Mouse (Mus musculus): ENCODE data around the gene Morn5. TPM values are rescaled to one million over a fixed set of nuclear protein-coding genes. Genes with fewer than 3 reads are reported as not detected.

Morn5 gene
- polyA plus RNA-seq, 1 experiment from 2014 or later, result 0.26 TPM

- WGBS, result 9% methylated on average over 18 of the region's 18 CpGs
- no peak for ATAC-seq (ENCODE audit: insufficient read depth, low FRiP score, low read depth)
- Histone ChIP-seq H3K27ac (no peak overlapping the region), H3K4me2 (no peak overlapping the region), H3K9me3 (no peaks in the 10 kb centered on the region), H3K36me3 (no peaks in the 10 kb centered on the region), H3K9ac (no peak overlapping the region), H3K27me3 (replicated peaks) (peaks cover 98% of the 10 kb centered on the region), H3K4me1 (no peaks in the 10 kb centered on the region; the same call in 1 of the 2 replicates), H3K4me3 (replicated peaks) (no peak overlapping the region)
Observed at GRCm38 (mm10) chr2:36097129-36097815, 48.0 kb downstream of the Morn5 start.

DNA sequence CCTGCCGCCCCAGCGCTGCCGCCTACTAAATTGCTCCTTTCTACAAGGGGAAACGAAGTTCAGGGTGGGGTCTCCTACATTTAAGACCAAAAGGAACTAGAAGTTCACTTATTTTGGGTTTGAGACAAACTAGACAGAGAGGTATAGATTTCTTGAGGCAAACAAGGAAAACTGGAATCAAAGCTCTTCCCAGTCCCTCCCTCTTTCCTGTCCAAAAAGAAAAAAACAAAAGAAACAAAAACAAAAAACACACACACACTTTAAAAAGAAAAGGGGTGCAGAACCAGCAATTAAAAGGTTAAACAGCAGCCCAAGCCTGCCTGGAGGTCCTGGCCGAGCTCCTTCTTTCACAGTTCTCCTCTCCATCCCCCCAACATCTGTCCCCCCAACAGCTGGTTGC, 48.8 kb downstream of the Morn5 start:
- no peak overlapping the region for H3K4me3 ChIP-seq (replicated peaks)
- H3K36me3 ChIP-seq, result no peaks in the 10 kb centered on the region
- no peaks in the 10 kb centered on the region for H3K9me3 ChIP-seq
- peaks cover 7% of the 10 kb centered on the region for H3K4me1 ChIP-seq
- no peak overlapping the region for H3K9ac ChIP-seq
- H3K27me3 ChIP-seq (replicated peaks), result peaks cover 99% of the 10 kb centered on the region
- no peak overlapping the region for H3K4me2 ChIP-seq
- no peak overlapping the region for H3K27ac ChIP-seq
- ATAC-seq (ENCODE audit: insufficient read depth, low FRiP score, low read depth), result no peak
- 7% methylated on average over 5 of the region's 5 CpGs for WGBS

DNA sequence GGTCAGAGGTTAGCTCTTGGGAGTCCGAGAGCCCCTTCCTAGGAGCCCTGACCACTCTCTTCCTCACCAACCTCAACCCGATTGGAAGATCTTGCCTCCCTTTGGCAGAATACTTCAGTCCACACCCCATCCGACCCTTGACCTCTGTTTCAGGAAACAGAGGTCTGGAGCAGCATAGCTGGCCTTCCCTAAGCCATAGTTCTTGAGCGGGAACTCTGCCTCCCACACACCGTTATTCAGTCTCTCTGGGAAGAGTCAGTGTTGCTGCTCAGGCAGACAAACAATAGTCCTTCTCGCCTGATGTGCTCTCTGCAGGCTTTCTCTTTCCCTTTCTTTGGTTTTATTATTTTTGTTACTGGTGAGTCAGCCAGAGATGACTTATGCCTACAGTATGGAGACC, 50.5 kb downstream of the Morn5 start:
- H3K9ac ChIP-seq, result no peak overlapping the region
- H3K36me3 ChIP-seq, result no peaks in the 10 kb centered on the region
- peaks cover 21% of the 10 kb centered on the region for H3K4me1 ChIP-seq
- no peak overlapping the region for H3K27ac ChIP-seq
- no peak for ATAC-seq (ENCODE audit: insufficient read depth, low FRiP score, low read depth)
- no peak overlapping the region for H3K4me2 ChIP-seq
- 15% methylated on average over 6 of the region's 6 CpGs for WGBS
- H3K27me3 ChIP-seq (replicated peaks), result peaks cover 99% of the 10 kb centered on the region
- no peaks in the 10 kb centered on the region for H3K9me3 ChIP-seq
- no peak overlapping the region for H3K4me3 ChIP-seq (replicated peaks)

GRCm38 (mm10) chr2:36101866-36102558, 52.8 kb downstream of the Morn5 start:
- Histone ChIP-seq H3K4me1 (peaks cover 29% of the 10 kb centered on the region), H3K27me3 (replicated peaks) (peaks cover 98% of the 10 kb centered on the region), H3K4me2 (peak overlapping the region; percentile 82), H3K36me3 (no peaks in the 10 kb centered on the region), H3K9me3 (no peaks in the 10 kb centered on the region), H3K27ac (no peak overlapping the region), H3K9ac (no peak overlapping the region), H3K4me3 (replicated peaks) (peak overlapping the region; percentile 19; the same call in 1 of the 2 replicates)
- 8% methylated on average over 28 of the region's 28 CpGs for WGBS
- ATAC-seq (ENCODE audit: insufficient read depth, low FRiP score, low read depth), result no peak

- WGBS, result 2% methylated on average over 21 of the region's 21 CpGs
- peaks cover 29% of the 10 kb centered on the region for H3K4me1 ChIP-seq
- peak overlapping the region; percentile 82 for H3K4me2 ChIP-seq
- H3K27ac ChIP-seq, result no peak overlapping the region
- no peaks in the 10 kb centered on the region for H3K36me3 ChIP-seq
- H3K9ac ChIP-seq, result no peak overlapping the region
- no peaks in the 10 kb centered on the region for H3K9me3 ChIP-seq
- H3K27me3 ChIP-seq (replicated peaks), result peaks cover 98% of the 10 kb centered on the region
- ATAC-seq (ENCODE audit: insufficient read depth, low FRiP score, low read depth), result no peak; the same call in 1 of the 2 replicates
- peak overlapping the region; percentile 19; the same call in 1 of the 2 replicates for H3K4me3 ChIP-seq (replicated peaks)
Observed at GRCm38 (mm10) chr2:36102559-36102946, 53.3 kb downstream of the Morn5 start.

- H3K4me3 ChIP-seq (replicated peaks), result peak overlapping the region; percentile 19
- no peak for ATAC-seq (ENCODE audit: insufficient read depth, low FRiP score, low read depth)
- no peak overlapping the region for H3K27ac ChIP-seq
- peak overlapping the region; percentile 82 for H3K4me2 ChIP-seq
- no peaks in the 10 kb centered on the region for H3K9me3 ChIP-seq
- WGBS, result 3% methylated on average over 21 of the region's 21 CpGs
- H3K4me1 ChIP-seq, result peaks cover 29% of the 10 kb centered on the region
- peaks cover 98% of the 10 kb centered on the region for H3K27me3 ChIP-seq (replicated peaks)
- H3K36me3 ChIP-seq, result no peaks in the 10 kb centered on the region
- no peak overlapping the region for H3K9ac ChIP-seq
Observed at GRCm38 (mm10) chr2:36103069-36103554, 53.9 kb downstream of the Morn5 start.

DNA sequence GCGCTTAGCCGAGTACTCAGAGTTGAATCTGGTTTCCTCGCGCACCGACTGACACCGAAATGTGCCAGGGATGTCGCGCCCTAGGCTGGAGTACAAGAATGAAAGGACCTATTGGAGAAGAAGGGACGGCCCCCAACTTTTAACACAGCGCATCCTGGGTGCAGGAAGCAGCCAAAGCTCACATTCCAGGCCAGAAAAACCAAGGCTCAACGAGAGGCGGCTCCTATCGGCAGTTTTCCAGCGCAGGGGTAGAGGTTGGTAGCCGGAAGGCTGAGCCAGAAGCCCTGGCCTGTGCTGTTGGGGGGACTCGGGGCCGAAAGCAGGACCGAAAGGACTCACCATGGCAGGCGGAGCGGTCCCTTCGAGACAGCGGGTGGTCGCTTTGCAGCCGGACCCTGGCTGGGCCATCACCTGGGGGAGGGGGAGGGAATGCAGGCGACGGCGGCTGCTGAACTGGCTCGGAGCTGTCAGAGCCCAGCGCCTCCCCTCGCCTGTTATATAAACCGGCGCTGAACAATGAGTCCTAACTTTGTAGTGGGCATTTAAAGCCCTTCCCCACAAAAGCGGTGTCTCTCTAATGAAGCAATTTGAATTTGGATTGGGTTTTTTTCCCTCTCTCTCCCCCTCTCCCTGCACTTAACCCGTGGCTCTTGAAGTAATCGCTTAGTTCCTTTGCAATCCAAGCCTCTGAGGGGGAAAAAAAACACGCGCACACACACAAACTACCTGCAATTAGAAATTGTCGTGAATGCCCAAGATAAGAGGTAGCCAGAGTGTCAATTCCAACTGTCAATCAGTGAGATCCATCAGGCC, 54.5 kb downstream of the Morn5 start:
- Histone ChIP-seq H3K4me1 (peaks cover 29% of the 10 kb centered on the region), H3K27me3 (replicated peaks) (peaks cover 97% of the 10 kb centered on the region), H3K9me3 (no peaks in the 10 kb centered on the region), H3K4me3 (replicated peaks) (peak overlapping the region; percentile 19), H3K9ac (no peak overlapping the region), H3K36me3 (no peaks in the 10 kb centered on the region), H3K4me2 (peak overlapping the region; percentile 82), H3K27ac (no peak overlapping the region)
- 2% methylated on average over 38 of the region's 38 CpGs for WGBS
- ATAC-seq (ENCODE audit: insufficient read depth, low FRiP score, low read depth), result no peak

- peak overlapping the region; percentile 45 for H3K4me3 ChIP-seq (replicated peaks)
- H3K9me3 ChIP-seq, result no peaks in the 10 kb centered on the region
- H3K4me1 ChIP-seq, result peaks cover 29% of the 10 kb centered on the region
- no peak for ATAC-seq (ENCODE audit: insufficient read depth, low FRiP score, low read depth)
- no peak overlapping the region for H3K9ac ChIP-seq
- H3K27me3 ChIP-seq (replicated peaks), result peaks cover 92% of the 10 kb centered on the region
- no peaks in the 10 kb centered on the region for H3K36me3 ChIP-seq
- H3K4me2 ChIP-seq, result peak overlapping the region; percentile 82
- WGBS, result 1% methylated on average over 32 of the region's 32 CpGs
- no peak overlapping the region for H3K27ac ChIP-seq
Observed at GRCm38 (mm10) chr2:36104436-36104955, 55.2 kb downstream of the Morn5 start.

DNA sequence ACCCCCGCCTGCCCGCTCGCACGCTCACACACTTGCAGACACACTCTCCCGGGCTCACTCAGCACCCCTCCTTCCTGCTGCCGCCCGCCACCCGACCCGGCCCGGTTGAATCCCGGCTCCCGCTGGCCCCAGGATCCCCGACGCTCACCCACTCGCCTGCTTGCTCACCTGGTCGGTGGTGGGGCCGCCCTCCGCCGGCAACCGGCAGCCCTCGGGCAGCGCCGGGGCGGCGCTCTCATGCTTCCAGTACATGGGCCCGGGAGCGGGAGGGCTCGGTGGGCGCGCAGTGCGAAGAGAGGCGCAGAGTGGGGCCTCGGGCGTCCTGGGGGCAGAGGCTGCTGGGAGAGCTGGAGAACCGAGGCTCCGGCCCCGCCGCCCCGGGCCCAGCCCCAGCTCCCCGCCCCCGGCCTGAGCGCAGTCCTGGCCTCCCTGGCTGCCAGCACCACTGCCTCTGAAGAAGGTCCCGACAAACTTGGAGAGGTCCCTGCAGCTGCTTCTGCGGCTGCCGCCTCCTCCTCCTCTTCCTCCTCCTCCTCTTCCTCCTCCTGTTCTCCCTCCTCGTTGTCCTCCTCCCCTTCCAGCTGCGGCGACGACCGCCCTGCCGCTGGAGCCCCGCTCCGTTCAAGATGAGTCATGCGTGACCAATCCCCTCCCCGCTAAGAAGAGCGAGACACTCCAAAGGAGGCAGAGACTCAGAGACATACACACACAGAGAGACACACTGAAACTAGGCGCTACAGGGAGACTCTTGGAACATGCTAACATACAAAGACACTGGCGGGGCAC, 55.9 kb downstream of the Morn5 start, which contains the start of gene Lhx6:
TSS of gene Lhx6 (minus strand) at position 453 of the 786 bp plus-strand sequence.
- ATAC-seq (ENCODE audit: insufficient read depth, low FRiP score, low read depth), result peak; percentile 19; the same call in 1 of the 2 replicates

DNA sequence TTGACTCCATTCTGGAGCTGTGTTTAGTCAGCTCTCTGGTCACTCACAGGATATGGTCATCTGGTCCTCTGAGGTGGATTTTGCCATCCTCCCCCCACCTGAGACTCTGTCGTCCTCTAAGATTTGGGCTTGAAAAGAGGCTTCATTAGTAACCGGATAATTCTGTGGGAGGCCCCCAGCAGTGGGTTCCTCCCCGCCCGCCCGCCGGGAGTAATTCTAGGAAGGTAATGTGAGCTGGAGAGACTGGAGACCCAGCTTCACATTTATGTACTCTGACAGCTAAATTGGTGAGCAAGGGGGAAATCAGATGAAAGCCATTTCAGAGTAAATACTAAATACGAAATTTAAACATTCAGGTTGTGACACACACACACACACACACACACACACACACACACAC, 59.4 kb downstream of the Morn5 start:
- Histone ChIP-seq H3K4me3 (replicated peaks) (no peak overlapping the region), H3K4me2 (no peak overlapping the region), H3K36me3 (no peaks in the 10 kb centered on the region), H3K27me3 (replicated peaks) (peaks cover 76% of the 10 kb centered on the region), H3K9me3 (no peaks in the 10 kb centered on the region), H3K27ac (no peak overlapping the region), H3K9ac (no peak overlapping the region), H3K4me1 (peaks cover 16% of the 10 kb centered on the region)
- no peak for ATAC-seq (ENCODE audit: insufficient read depth, low FRiP score, low read depth)
- WGBS, result 7% methylated on average over 7 of the region's 7 CpGs

More for the DNA sequence above, 55.9 kb downstream of the Morn5 start, which contains the start of gene Lhx6:
- H3K4me1 ChIP-seq, result peaks cover 29% of the 10 kb centered on the region
- H3K4me3 ChIP-seq (replicated peaks), result peak within 1 kb of the TSS; percentile 45
- H3K27ac ChIP-seq, result no peak within 1 kb of the TSS
- no peaks in the 10 kb centered on the region for H3K9me3 ChIP-seq
- peaks cover 91% of the 10 kb centered on the region for H3K27me3 ChIP-seq (replicated peaks)
- H3K9ac ChIP-seq, result peak within 1 kb of the TSS; percentile 16; the same call in 1 of the 2 replicates
- WGBS, result 1% methylated on average over 57 of the region's 58 CpGs
- no peaks in the 10 kb centered on the region for H3K36me3 ChIP-seq
- peak within 1 kb of the TSS; percentile 82 for H3K4me2 ChIP-seq

DNA sequence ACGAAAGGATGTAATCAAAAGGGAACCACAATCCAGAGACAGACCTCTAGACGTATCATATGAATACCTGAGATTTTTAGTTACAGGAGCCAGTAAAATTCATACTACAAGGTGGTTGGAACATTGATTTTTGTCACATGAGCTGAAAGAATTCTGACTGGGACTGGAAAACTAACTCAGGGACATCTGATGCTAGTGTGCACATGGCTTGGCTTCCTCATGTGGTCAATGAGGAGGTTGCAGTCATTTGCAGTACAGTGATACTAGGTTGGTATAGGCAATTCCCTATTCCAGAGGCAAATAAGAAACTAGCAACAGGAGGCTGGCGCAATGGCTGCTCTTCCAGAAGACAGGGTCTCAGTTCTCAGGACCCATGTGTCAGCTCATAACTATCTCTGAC, 63.4 kb downstream of the Morn5 start:
- no peaks in the 10 kb centered on the region for H3K4me1 ChIP-seq
- no peak overlapping the region for H3K4me2 ChIP-seq
- H3K36me3 ChIP-seq, result peaks cover 13% of the 10 kb centered on the region; the same call in 1 of the 2 replicates
- H3K4me3 ChIP-seq (replicated peaks), result no peak overlapping the region
- no peak for ATAC-seq (ENCODE audit: insufficient read depth, low FRiP score, low read depth)
- H3K9me3 ChIP-seq, result no peaks in the 10 kb centered on the region
- WGBS, result 74% methylated on average over 3 of the region's 3 CpGs
- no peak overlapping the region for H3K9ac ChIP-seq
- H3K27me3 ChIP-seq (replicated peaks), result peaks cover 38% of the 10 kb centered on the region
- no peak overlapping the region for H3K27ac ChIP-seq

Data from stomach, embryonic 15.5 days (tissue).